Mouse (Mus musculus): ENCODE measurements around the gene Nrl. TPM values are rescaled to one million over a fixed set of nuclear protein-coding genes. Genes with fewer than 3 reads are reported as not detected.

The Nrl gene
- polyA plus RNA-seq (2012; ENCODE audit: low replicate concordance): 0.41 and 0.62 TPM in 2 replicates

DNA sequence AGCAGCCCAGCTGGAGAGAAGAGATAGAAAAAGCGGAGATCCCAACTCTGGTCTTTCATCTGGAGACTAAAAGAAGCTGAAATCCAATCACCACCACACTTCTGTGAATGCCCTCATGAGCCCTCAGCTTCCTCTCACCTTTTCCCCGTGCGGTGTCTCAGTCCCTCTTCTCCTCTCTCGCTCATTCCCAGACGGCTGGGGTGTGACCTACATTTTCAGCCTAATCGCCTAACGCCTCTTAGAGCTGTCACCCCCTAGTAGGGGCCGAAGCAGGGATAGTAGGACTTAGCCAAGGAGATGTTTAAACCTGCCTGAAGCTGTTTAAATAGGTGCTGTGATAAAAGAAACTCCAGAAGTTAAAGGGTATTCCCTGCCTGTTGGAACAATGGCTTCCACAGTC lies at the start of gene Nrl:
Gene Nrl, minus strand, starts transcription at position 197 of the 400 bp plus-strand sequence.

GRCm38 (mm10) chr14:55560202-55561073 lies 35.7 kb upstream of the Nrl start, which contains the start of gene A730061H03Rik:
TSS of gene A730061H03Rik (minus strand) at chr14:55560406.

DNA sequence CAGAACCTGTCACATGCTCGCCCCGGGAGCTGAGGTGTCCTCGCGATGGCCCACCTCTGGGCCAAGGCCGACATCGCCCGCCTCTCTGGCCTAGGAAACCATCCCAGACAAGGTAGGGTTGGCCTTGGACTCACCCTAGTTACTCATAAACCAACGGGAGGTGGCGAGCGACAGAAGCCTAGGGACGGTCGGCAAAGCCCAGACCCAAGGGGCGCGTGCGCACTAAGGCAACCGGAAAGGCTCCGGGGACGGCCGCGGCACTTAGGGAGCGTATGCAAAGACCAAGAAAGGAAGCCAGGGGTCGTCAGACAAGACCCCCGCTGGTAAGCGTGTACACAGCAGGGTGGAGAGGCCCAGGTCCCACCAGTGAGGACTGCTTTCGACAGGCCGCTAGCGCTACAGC lies 35.0 kb upstream of the Nrl start, which contains the start of gene Dcaf11:
Gene Dcaf11, plus strand, starts transcription at position 208 of the 403 bp plus-strand sequence.

DNA sequence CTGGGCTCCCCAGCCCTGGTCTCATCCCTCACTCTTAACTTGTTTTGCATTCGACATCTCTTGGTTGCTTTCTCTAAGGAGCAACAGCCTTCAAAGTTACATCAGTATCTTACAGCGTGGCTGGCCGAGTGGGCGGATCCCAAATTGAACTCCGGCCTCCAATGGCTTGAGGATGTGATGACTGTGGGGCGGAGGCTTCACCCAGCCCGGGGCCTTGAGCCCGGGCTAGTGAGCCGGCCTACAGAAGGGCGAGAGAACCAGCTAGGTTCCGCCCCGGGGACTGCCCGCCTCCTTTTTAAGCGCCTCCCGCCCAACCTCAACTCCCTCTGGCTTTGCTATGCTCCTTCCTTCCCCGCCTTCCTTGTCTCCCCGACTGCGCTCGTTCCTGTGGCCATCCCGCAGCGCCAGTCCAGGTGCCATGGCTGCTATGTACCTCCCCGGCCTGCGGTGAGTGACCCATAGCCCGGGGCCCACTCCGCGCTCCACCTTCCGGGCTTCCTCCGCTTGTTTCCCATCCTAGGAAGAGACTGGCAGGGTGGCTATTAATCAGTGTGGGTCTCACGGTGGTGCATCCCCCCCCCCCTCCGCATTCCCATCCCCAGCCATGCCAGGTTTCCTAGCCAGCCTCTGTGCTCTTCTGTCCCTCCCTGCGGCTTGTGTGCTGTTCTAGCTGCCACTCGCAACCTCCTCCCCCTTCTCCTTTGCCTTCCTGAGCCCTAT lies 15.4 kb upstream of the Nrl start, which contains the start of gene Pck2:
Gene Pck2, plus strand, starts transcription at position 200 of the 720 bp plus-strand sequence.

DNA sequence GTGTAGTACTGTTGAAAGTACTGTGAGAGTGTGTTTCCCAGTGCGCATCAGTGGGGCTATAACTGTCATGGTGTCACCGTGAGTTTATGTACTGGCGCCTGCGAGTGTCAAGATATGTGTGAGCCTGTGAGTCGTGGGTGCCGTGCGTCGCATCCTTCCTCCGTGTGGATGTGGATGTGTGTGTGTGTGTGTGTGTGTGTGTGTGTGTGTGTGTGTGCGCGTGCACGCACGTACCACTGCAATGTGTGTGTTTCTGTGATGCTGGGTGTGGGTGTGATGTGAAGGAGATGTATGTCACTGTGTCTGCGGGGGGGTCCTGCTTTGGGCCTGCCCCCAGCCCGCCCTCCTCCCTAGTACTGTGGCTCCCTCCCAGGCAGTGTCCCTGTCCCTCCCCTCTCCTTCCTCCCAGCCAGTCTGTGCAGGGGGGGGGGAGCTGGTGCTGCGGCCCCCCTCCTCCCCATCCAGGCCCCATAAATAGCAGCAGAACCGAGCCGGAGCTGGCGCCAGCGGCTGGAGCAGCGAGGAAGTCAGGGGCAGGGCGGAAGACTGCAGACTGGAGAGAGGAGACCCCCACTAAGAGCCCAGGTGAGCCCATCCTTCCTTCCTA lies 14.6 kb downstream of the Nrl start, which contains the start of gene Cpne6:
Gene Cpne6, plus strand, starts transcription at position 321 of the 607 bp plus-strand sequence.

GRCm38 (mm10) chr14:55490361-55491201 lies 34.2 kb downstream of the Nrl start, which contains the start of gene Carmil3:
TSS of gene Carmil3 (plus strand) at chr14:55490651.

DNA sequence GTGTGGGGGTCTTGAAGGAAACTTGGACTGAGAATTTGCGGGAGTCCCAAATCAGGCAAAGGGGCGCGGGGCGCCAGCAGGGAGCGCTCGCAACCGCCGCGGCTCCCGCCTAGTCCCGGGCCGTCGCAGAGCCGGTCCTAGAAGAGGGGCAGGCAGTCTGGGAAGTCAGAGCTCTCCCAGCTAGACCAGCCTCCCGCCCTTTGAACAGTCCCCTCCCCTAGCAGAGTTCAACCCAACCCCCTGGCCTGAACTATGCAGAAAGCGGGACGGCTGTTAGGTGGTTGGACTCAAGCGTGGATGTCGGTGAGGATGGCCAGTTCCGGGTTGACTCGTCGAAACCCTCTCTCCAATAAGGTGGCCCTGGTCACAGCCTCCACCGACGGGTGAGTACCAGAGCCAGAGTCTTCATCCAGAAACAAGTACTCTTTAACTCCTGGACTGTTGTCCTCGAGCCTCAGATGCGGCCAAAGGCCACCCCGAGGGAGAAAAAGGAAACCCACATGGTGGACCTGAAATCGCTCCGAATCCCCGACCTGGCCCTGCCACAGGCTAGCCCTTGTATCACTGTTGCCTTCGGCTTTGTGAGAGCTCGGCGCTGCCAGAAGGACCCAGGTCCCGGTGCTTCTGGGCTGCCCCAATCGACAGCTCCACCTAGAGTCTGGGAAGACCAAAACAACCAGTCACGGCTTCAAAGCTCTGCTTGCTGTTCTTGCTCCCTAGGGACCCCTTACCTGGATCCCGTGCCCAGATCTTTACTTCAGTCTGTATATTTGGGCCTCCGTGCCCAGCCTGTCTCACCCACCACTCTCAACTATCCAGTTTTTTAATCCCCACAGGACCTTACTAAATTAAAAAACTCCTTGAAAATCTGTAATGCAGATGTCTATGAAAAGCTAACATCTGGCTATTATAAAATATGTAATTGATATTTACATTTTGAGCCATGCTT lies 45.9 kb downstream of the Nrl start, which contains the start of gene Dhrs4:
Gene Dhrs4, plus strand, starts transcription at position 108 of the 949 bp plus-strand sequence.

Other genes starting within 250 kb of the Nrl start
- gene Dhrs4, start 46.2 kb downstream of the Nrl start, polyA plus RNA-seq (2012; ENCODE audit: low replicate concordance): 56.4 and 85.0 TPM in 2 replicates
- gene Carmil3, start 34.3 kb downstream of the Nrl start, polyA plus RNA-seq (2012; ENCODE audit: low replicate concordance): 6.0 and 15.4 TPM in 2 replicates
- gene Cpne6, start 14.5 kb downstream of the Nrl start, polyA plus RNA-seq (2012; ENCODE audit: low replicate concordance): not detected in 2 replicates
- gene Pck2, start 15.3 kb upstream of the Nrl start, polyA plus RNA-seq (2012; ENCODE audit: low replicate concordance): 116 and 171 TPM in 2 replicates
- gene Dcaf11, start 35.0 kb upstream of the Nrl start, polyA plus RNA-seq (2012; ENCODE audit: low replicate concordance): 26.0 and 50.2 TPM in 2 replicates
- gene A730061H03Rik, start 35.4 kb upstream of the Nrl start, polyA plus RNA-seq (2012; ENCODE audit: low replicate concordance): 0.97 and 1.7 TPM in 2 replicates
- gene Fitm1, start 50.6 kb upstream of the Nrl start, polyA plus RNA-seq (2012; ENCODE audit: low replicate concordance): not detected in 2 replicates
- 69.7 and 113 TPM in 2 replicates for gene Psme1, start 53.1 kb upstream of the Nrl start, polyA plus RNA-seq (2012; ENCODE audit: low replicate concordance)
- gene Emc9, start 60.3 kb upstream of the Nrl start, polyA plus RNA-seq (2012; ENCODE audit: low replicate concordance): 25.0 and 35.4 TPM in 2 replicates
- 21.1 and 39.3 TPM in 2 replicates for gene Psme2, start 66.1 kb upstream of the Nrl start, polyA plus RNA-seq (2012; ENCODE audit: low replicate concordance)
- gene Rnf31, start 66.7 kb upstream of the Nrl start, polyA plus RNA-seq (2012; ENCODE audit: low replicate concordance): 31.7 and 39.6 TPM in 2 replicates
- 22.2 and 204 TPM in 2 replicates for gene Irf9, start 78.6 kb upstream of the Nrl start, polyA plus RNA-seq (2012; ENCODE audit: low replicate concordance)
- 7.8 and 19.7 TPM in 2 replicates for gene Rec8, start 93.1 kb upstream of the Nrl start, polyA plus RNA-seq (2012; ENCODE audit: low replicate concordance)
- gene Ipo4, start 111.0 kb upstream of the Nrl start, polyA plus RNA-seq (2012; ENCODE audit: low replicate concordance): 18.3 and 108 TPM in 2 replicates
- 18.9 TPM in 1 of 2 replicates, not detected in the other for gene Gm49378, start 112.9 kb upstream of the Nrl start, polyA plus RNA-seq (2012; ENCODE audit: low replicate concordance)
- 20.7 and 31.5 TPM in 2 replicates for gene Tm9sf1, start 118.8 kb upstream of the Nrl start, polyA plus RNA-seq (2012; ENCODE audit: low replicate concordance)
- gene Tssk4, start 125.2 kb upstream of the Nrl start, polyA plus RNA-seq (2012; ENCODE audit: low replicate concordance): 0.41 TPM in 1 of 2 replicates, not detected in the other
- gene Mdp1, start 135.5 kb upstream of the Nrl start, polyA plus RNA-seq (2012; ENCODE audit: low replicate concordance): 11.3 and 12.5 TPM in 2 replicates
- 3.1 and 25.0 TPM in 2 replicates for gene Gmpr2, start 147.0 kb upstream of the Nrl start, polyA plus RNA-seq (2012; ENCODE audit: low replicate concordance)
- 32.6 and 33.7 TPM in 2 replicates for gene Nedd8, start 147.1 kb upstream of the Nrl start, polyA plus RNA-seq (2012; ENCODE audit: low replicate concordance)
- gene Tinf2, start 156.8 kb upstream of the Nrl start, polyA plus RNA-seq (2012; ENCODE audit: low replicate concordance): 49.1 and 49.7 TPM in 2 replicates
- 4.5 and 11.0 TPM in 2 replicates for gene Tgm1, start 188.9 kb upstream of the Nrl start, polyA plus RNA-seq (2012; ENCODE audit: low replicate concordance)
- gene Rabggta, start 197.3 kb upstream of the Nrl start, polyA plus RNA-seq (2012; ENCODE audit: low replicate concordance): 8.7 and 22.8 TPM in 2 replicates
- gene Dhrs1, start 220.7 kb upstream of the Nrl start, polyA plus RNA-seq (2012; ENCODE audit: low replicate concordance): 4.0 and 4.2 TPM in 2 replicates
- gene Nop9, start 220.7 kb upstream of the Nrl start, polyA plus RNA-seq (2012; ENCODE audit: low replicate concordance): 57.8 and 83.1 TPM in 2 replicates
- not detected in 2 replicates for gene Cideb, start 233.5 kb upstream of the Nrl start, polyA plus RNA-seq (2012; ENCODE audit: low replicate concordance)
- 0.20 TPM in 1 of 2 replicates, not detected in the other for gene Ltb4r2, start 236.4 kb upstream of the Nrl start, polyA plus RNA-seq (2012; ENCODE audit: low replicate concordance)
- 1.1 and 3.8 TPM in 2 replicates for gene Ltb4r1, start 241.0 kb upstream of the Nrl start, polyA plus RNA-seq (2012; ENCODE audit: low replicate concordance)

Measured in leukemia stem cell, adult 10-12 weeks (primary cell).